Mouse (Mus musculus) Muller cell, postnatal 12 days (primary cell): ENCODE results near the gene Bola1.
"Not testable (repeated sequence)": the region's sequence is repeated elsewhere in the genome, so short reads cannot be mapped to it uniquely, and the experiment has no call there.

Source experiments
- DNase-seq: peaks from one replicate; pipeline ENCODE4 v3.0.0-alpha.2; 2015; ENCODE audit errors: inconsistent ontology term

Gene Bola1

DNA sequence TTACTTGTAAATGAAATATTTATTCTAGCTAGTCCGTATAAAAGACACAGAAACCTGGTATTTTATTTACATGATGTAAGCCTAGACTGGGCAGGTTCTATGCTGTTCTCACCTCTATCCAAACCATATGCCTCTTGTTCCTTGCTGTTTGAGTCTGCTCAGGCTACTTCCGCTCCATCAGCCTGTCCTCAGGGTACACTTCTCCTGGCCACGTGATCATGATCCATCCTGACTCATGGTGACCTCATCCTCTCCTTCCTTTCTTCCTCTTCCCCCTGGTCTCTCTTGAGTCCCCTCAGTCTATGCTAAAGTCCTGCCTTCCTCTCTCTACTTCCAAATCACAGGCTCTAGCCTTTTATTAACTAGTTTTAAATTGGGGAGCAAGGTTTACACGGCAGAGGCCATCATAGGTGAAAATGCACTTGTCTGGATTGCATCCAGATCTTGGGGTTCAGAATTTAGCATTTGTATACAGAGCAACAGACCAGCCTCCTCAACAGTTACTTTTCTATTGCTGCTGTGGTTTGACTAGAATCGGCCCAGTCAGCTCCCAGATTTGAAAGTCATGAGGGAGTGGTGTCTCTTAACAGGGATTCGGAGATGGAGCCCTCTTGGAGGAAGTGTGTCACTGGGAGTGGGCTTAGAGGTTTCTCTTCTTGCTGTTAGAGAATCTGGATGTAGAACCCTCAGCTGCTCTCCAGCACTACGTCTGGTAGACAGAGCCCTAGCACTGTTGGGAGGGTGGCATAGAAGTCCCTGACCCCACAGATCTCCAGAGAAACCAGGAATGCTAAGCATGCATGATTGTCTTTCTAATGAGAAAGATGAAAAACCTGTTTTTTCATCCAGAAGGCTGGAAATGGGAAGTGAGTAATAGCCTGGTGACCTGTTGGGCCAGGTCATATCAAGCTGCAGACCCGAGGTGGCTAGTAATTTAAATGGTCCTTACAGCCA, 7.5 kb upstream of the Bola1 start:
- DNase-seq: peak; percentile 77

DNA sequence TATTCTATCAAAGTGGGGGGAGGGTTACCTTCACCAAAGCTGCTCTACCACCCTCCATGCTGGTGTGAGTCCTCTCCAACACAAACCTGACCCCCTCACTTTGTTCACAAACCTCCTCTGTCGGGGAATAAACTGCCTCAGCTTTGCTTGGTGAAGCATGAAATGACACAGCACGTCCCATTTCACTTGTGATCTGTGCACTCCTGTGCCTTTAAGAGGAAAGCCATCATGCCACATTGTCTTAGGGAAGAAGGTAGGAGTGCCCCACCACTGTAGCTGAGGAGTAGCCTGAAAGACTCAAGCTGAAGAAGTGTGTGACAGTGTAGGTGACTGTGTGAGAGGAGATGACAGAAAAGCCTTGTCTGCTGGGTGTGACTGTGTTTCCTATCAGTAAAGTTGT, 5.9 kb upstream of the Bola1 start:
- no peak for DNase-seq

DNA sequence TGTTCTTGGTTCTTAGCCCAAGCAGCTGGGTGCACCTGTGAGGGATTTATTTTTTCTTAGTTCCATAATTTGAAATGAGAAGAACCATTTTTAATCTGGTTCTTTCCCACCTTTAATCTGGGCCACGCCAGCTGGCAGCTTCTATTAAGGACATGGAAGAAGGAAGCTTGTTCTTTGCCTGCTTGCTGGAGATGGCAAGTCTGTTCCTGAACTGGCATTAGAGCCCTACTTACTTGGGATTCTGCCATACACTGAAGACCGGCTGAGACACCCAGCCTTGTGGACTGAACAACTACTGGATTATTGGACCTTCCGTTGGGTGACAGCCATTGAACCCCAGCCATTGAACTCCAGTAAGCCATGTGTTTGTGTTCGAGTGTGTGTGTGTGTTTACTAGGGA, 3.3 kb upstream of the Bola1 start:
- no peak for DNase-seq

DNA sequence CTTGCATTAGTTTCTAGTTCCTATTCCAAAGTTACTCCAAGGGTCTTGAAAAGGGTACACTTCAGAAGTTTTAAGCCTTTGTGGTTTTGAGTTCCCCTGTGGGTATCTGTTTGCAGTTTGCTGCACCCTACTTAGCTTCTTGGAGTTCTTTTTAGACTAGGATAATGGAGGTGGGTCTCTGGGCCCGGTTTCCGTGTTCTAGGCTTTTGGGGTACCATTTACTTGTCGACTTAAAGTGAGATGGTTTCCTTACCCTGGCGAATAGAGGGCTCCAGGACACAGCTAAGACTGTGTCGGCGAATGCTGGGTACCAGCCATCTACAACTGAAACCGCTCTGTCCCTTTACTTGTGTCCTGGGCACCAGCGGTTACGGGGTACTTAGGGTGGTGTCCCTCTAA, 2.1 kb upstream of the Bola1 start:
- DNase-seq: no peak

DNA sequence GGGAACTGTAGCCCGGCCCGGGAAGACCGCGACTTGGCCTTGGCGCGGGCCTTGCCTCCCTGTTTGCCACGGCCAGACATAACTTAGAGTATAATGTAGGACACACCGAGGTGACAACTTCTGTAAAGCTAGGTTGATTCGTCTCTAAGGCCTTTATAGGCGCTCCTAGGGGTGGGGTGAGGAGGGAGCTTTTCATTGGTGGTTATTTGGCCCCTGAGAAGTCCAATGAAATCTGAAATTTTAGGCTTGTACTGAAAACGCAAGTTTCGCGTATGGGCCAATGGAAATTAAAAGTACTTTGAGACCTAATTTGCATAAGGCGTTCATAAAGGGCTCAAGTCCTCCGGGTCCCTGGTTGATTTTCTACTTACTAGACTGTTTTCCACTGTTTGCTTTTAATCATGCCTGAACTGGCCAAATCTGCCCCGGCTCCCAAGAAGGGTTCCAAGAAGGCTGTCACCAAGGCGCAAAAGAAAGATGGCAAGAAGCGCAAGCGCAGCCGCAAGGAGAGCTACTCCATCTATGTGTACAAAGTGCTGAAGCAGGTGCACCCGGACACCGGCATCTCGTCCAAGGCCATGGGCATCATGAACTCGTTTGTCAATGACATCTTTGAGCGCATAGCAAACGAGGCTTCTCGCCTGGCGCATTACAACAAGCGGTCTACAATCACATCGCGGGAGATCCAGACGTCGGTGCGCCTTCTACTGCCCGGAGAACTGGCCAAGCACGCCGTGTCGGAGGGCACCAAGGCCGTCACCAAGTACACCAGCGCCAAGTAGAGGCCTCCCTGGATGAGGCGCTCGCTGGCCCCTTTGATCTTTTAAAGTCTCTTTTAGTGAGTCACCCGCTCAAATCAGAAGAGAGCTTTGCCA, 1.5 kb upstream of the Bola1 start, which contains the start of the genes Hist2h2ac and Hist2h2be:
Gene Hist2h2ac, minus strand, starts transcription at position 116 of the 875 bp plus-strand sequence.
Gene Hist2h2be, plus strand, starts transcription at position 355 of the 875 bp plus-strand sequence.
- peak; percentile 98 for DNase-seq

DNA sequence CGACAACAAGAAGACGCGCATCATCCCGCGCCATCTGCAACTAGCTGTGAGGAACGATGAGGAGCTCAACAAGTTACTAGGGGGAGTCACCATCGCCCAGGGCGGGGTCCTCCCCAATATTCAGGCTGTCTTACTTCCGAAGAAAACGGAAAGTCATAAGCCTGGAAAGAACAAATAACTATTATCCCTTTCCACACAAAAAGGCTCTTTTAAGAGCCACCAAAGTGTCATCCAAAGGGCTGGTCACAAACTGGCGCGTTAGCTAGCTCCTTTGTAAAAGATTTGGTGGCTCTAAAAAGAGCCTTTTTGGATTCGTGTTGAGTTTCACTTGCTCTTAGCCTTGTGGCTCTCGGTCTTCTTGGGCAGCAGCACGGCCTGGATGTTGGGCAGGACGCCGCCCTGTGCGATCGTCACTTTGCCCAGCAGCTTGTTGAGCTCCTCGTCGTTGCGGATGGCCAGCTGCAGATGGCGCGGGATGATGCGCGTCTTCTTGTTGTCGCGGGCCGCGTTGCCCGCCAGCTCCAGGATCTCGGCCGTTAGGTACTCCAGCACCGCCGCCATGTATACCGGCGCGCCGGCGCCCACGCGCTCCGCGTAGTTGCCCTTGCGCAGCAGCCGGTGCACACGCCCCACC, 739 bp upstream of the Bola1 start:
- DNase-seq: peak; percentile 48

DNA sequence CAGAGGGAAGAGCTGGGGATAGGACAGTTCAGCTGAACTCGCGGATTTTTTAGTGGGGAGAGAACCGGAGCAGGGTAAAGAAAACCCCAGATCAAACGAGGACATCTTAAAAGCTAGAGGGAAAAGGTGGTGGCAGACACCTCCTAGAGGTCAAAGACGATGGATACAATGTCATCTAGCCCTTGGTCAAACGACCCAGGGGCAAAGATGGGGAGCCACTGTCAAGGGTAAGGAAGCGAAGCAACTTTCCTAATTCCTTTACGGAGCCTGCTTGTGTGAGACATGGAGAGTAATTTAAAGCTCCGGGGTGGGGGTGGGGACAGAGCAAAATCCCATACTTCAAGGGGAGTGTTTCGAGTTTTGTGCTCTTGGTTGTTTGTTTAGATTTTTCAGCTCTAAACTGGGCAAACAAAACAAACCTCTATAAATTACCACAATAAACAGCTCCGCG, 293 bp downstream of the Bola1 start:
- no peak for DNase-seq

DNA sequence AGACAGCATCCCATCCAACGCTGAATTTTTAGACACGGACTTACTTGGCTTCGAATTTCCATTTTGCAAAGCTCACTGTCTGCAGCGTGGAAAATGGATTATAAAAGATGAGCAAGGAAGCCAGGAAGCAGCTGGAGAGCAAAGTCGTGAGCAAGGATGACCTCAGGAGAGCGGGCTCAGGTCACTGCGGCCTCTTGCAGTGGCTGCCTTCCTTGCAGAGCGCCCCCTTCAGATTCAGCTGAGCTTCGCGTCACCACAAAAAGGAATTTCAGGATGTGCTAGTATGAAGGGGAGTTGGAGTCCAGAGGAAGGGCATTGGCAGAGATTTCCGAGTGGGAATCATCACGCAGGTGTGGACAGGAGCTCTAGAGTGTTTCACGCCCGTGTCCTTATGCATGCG, 10.3 kb downstream of the Bola1 start:
- DNase-seq: no peak

DNA sequence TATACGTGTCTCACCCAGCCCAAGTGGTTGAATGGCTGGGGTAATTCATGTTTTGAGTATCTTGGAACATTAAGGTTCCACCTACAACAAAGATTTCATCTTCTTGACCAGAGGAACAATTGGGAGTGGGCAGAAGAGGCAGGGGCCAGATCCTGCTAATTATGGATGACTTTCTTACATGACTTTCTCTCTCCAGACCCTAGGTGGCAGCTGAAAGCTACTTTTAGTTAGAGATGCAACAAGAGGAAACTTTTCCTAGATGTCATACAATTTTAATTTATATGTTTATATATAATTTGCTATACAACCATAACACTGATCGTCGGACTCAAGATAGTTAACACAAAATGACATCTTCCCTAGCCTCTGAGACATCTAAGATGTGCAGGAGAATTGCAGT, 11.7 kb downstream of the Bola1 start:
- DNase-seq: no peak

DNA sequence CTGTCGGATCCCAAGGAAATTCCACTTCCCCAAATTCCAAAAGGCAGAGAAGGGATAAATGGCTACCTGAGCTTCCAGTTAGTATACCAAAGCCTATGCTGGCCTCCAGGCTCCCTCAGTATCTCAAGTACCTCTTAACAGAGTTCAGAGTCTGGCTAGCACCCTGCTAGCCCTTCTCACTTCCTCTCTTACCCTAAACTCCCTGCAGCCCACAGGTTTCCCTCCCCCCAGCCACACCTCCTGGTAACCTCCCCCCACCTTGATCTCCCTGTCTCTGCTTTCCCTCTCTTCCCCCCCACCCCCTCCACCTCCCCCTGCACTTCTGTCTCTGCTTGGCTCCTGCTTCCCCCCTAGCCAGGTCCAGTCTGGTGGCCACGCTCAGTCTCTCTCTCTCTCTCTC, 19.8 kb downstream of the Bola1 start:
- no peak for DNase-seq

DNA sequence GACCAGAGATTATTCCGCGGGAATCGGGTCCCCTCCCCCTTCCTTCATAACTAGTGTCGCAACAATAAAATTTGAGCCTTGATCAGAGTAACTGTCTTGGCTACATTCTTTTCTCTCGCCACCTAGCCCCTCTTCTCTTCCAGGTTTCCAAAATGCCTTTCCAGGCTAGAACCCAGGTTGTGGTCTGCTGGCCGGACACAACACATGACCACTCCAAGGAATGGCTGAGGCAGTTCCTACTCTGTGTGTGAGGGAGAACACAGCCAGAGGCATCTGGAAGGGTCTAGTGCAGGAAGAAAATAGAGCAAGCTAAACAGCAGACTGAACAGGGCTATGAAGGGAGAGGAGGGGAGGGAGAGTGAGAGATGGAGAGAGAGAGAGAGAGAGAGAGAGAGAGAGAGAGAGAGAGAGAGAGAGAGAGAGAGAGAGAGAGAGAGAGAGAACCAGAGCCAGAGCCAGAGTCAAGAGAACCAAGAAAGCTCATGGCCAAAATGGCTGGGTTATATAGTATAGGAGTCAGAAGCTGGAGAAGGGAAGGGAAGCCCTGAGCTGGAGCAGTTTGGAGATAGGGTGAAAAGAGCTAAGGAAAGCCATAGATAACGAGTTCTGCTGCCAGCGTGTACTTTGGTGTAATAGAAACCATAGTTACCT, 20.8 kb downstream of the Bola1 start:
- DNase-seq: not testable (repeated sequence)

DNA sequence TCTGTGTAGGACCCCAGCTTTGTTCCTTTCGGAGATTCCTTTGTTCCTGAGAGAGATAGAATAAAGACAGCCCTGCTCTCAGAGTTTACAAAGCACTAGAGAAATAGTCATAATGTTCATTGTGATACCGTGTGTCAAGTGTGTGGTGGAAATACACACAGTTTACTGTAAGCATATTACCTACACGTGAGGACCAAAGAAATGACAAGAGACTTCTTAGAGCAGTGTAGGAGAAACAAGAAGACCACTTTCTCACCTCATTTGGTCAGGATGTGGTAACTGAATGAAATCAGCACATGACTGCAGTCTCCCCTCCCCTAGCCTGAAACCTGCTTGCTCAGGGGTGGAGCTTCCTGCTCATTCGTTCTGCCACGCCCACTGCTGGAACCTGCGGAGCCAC, 21.3 kb downstream of the Bola1 start:
- no peak for DNase-seq

DNA sequence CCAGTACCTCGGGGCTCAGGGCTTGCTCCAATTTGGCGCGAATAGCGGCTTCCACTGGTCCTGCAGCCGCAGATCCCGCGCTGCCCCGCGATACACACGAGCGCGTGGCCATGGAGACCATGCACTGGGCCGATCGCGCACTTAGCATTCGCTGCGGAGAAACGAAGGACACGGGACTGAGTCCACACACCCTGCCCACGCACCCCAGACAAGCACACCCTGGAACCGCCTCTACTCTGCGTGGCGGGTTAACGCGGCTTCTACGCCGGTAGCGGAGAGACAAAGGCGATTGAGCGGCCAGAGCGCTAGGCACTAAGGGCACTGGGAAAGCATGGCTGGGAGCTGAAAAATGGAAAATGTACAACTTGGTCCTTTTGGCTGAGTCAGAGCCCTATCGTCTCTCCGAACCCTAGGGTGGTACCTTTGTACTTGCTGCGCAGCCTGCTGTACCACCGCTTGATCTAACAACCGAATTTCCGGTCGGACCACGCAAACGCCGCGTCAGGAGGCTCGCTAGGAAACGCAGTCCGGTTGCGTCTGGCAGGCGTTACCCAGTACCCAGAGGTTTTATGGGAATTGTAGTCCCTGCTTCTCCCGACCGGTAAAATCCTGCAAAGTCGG, 22.3 kb downstream of the Bola1 start:
- peak; percentile 85 for DNase-seq

DNA sequence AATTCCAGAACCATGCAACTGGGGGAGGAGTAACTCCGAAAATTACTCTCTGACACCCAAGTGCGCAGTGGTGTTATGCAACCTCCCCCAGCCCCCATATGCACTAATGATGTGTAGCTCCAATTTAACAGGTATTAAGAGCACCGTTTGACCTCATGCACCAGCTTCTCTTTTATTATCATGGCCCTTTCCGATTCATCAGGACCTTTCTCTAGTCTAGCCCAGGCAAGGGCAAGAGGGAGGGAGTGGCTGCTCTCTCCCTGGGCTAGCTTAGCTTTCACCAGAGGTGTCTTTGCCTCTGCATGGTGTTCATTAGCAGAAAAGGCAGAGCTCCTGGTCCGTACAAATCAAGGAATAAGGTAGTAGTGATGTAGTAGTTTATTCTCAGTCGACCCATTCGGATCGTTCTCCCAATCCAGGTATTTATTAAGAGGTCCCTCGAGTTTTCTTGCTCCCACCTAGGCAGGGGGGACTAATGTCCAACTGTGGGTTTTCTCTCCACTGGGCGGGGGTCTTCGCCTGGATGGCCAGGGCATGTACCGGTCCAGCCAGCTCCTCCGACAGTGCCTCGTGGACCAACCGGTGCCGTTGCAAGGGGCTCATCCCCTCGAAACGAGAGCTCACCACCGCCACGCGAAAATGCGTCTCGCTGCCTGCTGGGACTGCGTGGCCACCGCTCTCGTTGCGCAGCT, 22.9 kb downstream of the Bola1 start:
- DNase-seq: no peak

DNA sequence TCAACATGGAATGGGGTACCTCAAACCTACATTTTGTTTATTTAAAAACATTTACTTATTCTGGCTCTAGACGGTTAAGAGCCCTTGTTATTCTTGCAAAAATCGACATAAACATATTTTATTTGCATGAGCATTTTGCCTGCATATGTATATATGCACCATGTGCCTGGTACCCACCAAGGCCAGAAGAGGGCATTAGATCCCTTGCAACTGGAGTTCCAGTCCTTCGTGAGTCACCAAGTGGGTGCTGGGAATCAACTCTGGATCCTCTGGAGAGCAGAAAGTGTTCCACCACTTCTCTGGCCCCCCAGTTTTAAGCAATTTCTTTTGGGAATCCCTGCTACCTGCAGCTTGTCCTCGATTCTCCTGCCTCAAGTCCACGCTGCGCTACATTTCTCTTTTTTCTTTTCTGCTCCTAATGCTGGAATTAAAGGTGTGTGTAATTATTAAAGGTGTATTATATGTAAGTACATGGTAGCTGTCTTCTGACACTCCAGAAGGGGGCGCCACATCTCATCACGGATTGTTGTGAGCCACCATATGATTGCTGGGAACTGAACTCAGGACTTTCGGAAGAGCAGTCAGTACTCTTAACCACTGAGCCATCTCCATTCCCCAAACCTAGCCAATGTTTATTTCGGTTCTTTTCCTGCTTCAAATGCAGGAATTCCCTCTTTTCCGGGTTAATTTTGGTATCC, 23.7 kb downstream of the Bola1 start:
- no peak for DNase-seq

DNA sequence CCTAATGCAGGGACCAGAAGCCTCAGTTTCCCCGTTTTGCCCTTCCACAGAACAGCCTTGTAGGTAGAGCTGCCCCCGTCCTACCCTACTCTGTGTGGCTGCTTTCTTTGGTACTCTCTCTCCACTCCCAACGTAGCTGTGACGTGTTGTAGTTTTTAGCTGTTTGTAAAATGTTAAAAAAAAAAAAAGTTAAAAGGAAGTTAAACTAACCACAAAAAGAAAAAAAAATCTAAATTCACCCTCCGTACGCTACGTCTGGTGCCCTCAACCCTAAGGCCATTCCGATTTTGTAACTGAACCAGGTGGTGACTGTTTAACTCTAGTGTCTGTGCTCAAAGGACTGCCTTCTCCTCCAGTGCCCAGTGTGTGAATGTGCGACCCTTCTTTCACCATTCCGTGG, 24.5 kb downstream of the Bola1 start:
- DNase-seq: no peak

DNA sequence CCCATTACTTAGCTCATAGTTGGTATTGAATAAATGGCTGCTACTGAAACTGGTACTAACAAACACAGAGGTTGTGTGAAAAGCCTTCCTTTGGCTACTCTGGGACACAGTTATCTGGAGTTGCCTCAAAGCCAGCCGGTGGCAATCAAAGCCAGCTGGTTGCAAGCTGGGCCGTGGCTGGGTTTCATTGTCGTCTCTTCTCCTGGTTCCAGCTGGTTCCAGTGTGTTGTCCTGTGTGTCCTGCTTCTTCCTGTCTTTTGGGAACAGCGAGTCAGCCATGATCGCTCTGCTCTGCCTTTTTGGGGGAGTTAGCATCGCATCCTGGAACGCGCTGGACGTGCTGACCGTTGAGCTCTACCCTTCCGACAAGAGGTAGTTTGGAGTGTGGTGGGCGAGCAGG, 26.5 kb downstream of the Bola1 start:
- no peak for DNase-seq

DNA sequence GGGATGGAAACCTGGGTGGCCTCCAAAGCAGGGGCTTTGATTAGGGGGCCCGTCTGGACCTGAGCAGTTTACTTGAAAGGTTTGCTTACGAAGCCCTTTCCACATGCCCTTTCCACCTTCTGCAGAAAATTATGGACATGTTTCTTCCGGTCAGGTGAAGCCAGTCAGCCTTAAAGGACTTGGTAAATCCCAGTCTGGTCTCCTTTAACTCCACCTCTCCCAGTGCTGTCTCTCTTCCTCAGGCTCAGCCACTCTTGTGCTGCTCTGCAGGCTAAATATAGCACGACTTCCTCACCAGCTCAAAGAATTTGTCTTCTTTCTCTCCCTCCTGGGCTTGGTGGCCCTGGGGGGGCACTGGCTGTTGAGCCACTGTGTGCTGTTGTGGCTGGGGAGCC, 37.1 kb downstream of the Bola1 start:
- no peak for DNase-seq

DNA sequence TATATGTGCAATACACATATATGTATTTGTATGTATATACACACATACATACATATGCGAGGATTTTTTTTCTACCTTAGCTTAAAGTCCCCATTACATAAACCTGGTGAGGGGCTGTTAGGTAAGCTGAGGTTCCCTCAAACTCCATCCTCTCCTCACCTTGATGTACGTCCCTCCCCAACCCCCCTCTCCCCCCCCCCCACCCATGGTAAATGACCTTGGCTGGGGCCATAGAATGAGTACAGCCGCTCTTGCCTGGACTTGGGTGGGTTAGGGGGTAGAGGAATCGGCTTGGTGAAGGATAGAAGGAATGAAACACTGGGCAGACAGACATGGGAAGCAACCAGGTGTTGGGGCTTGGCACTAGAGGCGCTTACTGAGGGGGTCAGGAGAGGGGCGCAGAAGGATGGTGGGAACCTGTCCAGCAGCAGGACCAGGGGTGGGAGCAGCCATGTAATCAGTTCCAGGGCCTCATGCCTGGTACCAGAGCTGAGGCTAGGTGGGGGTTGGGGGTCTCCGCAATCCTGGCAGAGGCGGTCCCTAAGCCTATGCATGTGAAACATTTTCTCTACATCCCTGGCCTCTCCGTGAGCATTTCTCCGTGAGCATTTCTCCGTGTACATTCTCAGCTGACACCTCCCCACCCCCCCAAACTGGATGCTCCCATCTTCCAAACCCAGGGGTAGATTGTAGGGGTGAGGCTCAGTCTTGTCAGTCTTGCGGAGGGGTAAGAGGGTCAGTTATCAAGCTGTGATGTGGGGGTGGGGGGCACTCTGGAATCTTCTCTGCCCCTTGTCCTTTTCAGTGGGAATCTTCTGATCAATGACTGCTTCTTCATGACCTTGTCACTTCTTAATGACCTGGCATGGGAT, 37.8 kb downstream of the Bola1 start:
- no peak for DNase-seq
